Mouse (Mus musculus): ENCODE measurements around the gene Ripor2. TPM values are rescaled to one million over a fixed set of nuclear protein-coding genes. Genes with fewer than 3 reads are reported as not detected.

The Ripor2 gene
- total and polyA plus RNA-seq, 3 experiments: 8.6 to 10.9 (median 9.3) TPM

GRCm38 (mm10) chr13:24538012-24538411 lies 44.0 kb upstream of the Ripor2 start:
- no peak for DNase-seq (ENCODE audit: extremely low read depth)
- no peak overlapping the region for H3K4me2 ChIP-seq (ENCODE audit: insufficient read depth, low read depth, poor library complexity, severe bottlenecking)
- peaks cover 9% of the 10 kb centered on the region for H3K9me3 ChIP-seq (replicated peaks; ENCODE audit: low read length)
- no peak overlapping the region for H3K4me3 ChIP-seq (replicated peaks in 1 of 3; ENCODE audit: low read depth in 2 of 3, low read length in 2 of 3, poor library complexity in 1 of 3)
- H3K9ac ChIP-seq (ENCODE audit: insufficient read depth, low read depth): no peak overlapping the region
- H3K27ac ChIP-seq (ENCODE audit: insufficient read depth, low read depth): no peak overlapping the region
- H3K79me2 ChIP-seq (replicated peaks; ENCODE audit: control insufficient read depth, extremely low read depth, insufficient read depth, poor library complexity, severe bottlenecking): peaks cover 2% of the 10 kb centered on the region; the same call in 1 of the 2 replicates
- in situ Hi-C loops (cut with MboI; ENCODE audit: low pct_ligation_motif_present, low pct_unique_long_range_greater_than_20kb, low sequenced_read_pairs) (no loop called here), dilution Hi-C loops (cut with MboI; ENCODE audit: extremely low pct_ligation_motif_present, extremely low pct_unique_long_range_greater_than_20kb, low sequenced_read_pairs) (no loop called here)
- H3K4me1 ChIP-seq (ENCODE audit: control insufficient read depth in 1 of 2, insufficient read depth in 2 of 2): no peaks in the 10 kb centered on the region
- TF ChIP-seq EP300 (IDR thresholded peaks at IDR 0.05; ENCODE audit: low read length) (no peak), POLR2AphosphoS2 (IDR thresholded peaks at IDR 0.05; ENCODE audit: low read depth, low read length) (no peak), BHLHE40 (IDR thresholded peaks at IDR 0.05; ENCODE audit: low read depth, low read length) (no peak), PAX5 (IDR thresholded peaks at IDR 0.05; ENCODE audit: low read length) (no peak), CHD2 (IDR thresholded peaks at IDR 0.05; ENCODE audit: low read length) (no peak), SMC3 (IDR thresholded peaks at IDR 0.05; ENCODE audit: low read depth, low read length) (peak; percentile 19), ZMIZ1 (IDR thresholded peaks at IDR 0.05; ENCODE audit: low read depth, low read length) (no peak), USF2 (conservative IDR thresholded peaks at IDR 0.05; ENCODE audit: low read depth, low read length) (no peak), UBTF (IDR thresholded peaks at IDR 0.05; ENCODE audit: low read depth, low read length) (no peak), RAD21 (IDR thresholded peaks at IDR 0.05; ENCODE audit: low read depth, low read length) (peak; percentile 4; the same call in 1 of the 2 replicates), IRF4 (IDR thresholded peaks at IDR 0.05; ENCODE audit: low read depth, low read length) (no peak), ELF1 (IDR thresholded peaks at IDR 0.05; ENCODE audit: low read depth, low read length) (no peak), USF1 (IDR thresholded peaks at IDR 0.05; ENCODE audit: low read depth, low read length) (no peak), ZKSCAN1 (IDR thresholded peaks at IDR 0.05; ENCODE audit: borderline replicate concordance, low read depth, low read length) (no peak), MAX (IDR thresholded peaks at IDR 0.05; ENCODE audit: low read length) (no peak), E2F4 (IDR thresholded peaks at IDR 0.05; ENCODE audit: insufficient replicate concordance, low read depth, low read length) (no peak), MXI1 (IDR thresholded peaks at IDR 0.05; ENCODE audit: low read depth, low read length) (no peak), MYC (IDR thresholded peaks at IDR 0.05; ENCODE audit: low read depth, low read length) (no peak), JUND (conservative IDR thresholded peaks at IDR 0.05; ENCODE audit: low read depth, low read length) (no peak), POLR2A (IDR thresholded peaks at IDR 0.05; ENCODE audit: low read depth, low read length) (no peak), TCF12 (IDR thresholded peaks at IDR 0.05; ENCODE audit: low read depth, low read length) (no peak), ZNF384 (IDR thresholded peaks at IDR 0.05; ENCODE audit: low read depth, low read length) (no peak), CHD1 (IDR thresholded peaks at IDR 0.05; ENCODE audit: low read depth, low read length) (no peak), CTCF (conservative IDR thresholded peaks at IDR 0.05 in 1 of 2, IDR thresholded peaks at IDR 0.05 in 1 of 2; ENCODE audit: low read depth in 2 of 2, low read length in 2 of 2) (peak in 1 of 2 experiments; percentile 18; a peak in 1 of 4 replicates)
- no peaks in the 10 kb centered on the region for H3K27me3 ChIP-seq (replicated peaks)
- H3K36me3 ChIP-seq (replicated peaks in 1 of 2; ENCODE audit: control insufficient read depth in 1 of 2, insufficient read depth in 1 of 2, low read length in 1 of 2): peaks cover 6 to 56% of the 10 kb centered on the region in 2 experiments
